Mouse (Mus musculus) heart, postnatal 0 days (tissue): ENCODE measurements around the gene Gfi1. TPM values are rescaled to one million over a fixed set of nuclear protein-coding genes. Genes with fewer than 3 reads are reported as not detected.

ENCODE experiments used
- ATAC-seq: fragments of 200-750 bp; cut with Nextera tagmentation; 2 replicates; pipeline ENCODE4 v1.8.0; 2017; ENCODE audit warnings: low read depth, moderate number of reproducible peaks, moderate library complexity; ENCODE audit not compliant: insufficient read depth
- DNase-seq: peaks from one replicate; pipeline ENCODE4 v3.0.0-alpha.2; 2016; ENCODE audit warnings: low spot score
- H3K27ac ChIP-seq: fragments of 300-500 bp; sonication (generic); 2 replicates; pipeline ENCODE4 v1.5.1; 2014; ENCODE audit warnings: low read depth, mild to moderate bottlenecking
- H3K27me3 ChIP-seq: fragments of 300-500 bp; sonication (generic); 2 replicates; pipeline ENCODE4 v1.6.1; 2014; ENCODE audit warnings: low read length, mixed read lengths; ENCODE audit not compliant: control insufficient read depth, insufficient read depth
- H3K36me3 ChIP-seq: fragments of 300-500 bp; sonication (generic); replicated peaks from 2 replicates; pipeline ENCODE4 v1.6.1; 2014; ENCODE audit warnings: low read length, mixed read lengths; ENCODE audit not compliant: control insufficient read depth, insufficient read depth
- H3K4me1 ChIP-seq: fragments of 300-500 bp; sonication (generic); 2 replicates; pipeline ENCODE4 v1.6.1; 2014; ENCODE audit warnings: antibody characterized with exemption; ENCODE audit not compliant: control insufficient read depth, insufficient read depth
- H3K4me2 ChIP-seq: fragments of 300-500 bp; sonication (generic); 2 replicates; pipeline ENCODE4 v1.6.1; 2014; ENCODE audit warnings: low read depth, mild to moderate bottlenecking, low read length, moderate library complexity
- H3K4me3 ChIP-seq: fragments of 300-500 bp; sonication (generic); 2 replicates; pipeline ENCODE4 v1.5.1; 2014; ENCODE audit warnings: low read depth, low read length
- H3K9ac ChIP-seq: fragments of 300-500 bp; sonication (generic); replicated peaks from 2 replicates; pipeline ENCODE4 v1.6.1; 2014; ENCODE audit warnings: low read depth, low read length, mixed read lengths
- H3K9me3 ChIP-seq: fragments of 300-500 bp; sonication (generic); replicated peaks from 2 replicates; pipeline ENCODE4 v1.6.1; 2016; ENCODE audit warnings: low read length; ENCODE audit not compliant: control insufficient read depth
- CTCF ChIP-seq: IDR thresholded peaks from 2 replicates; pipeline ENCODE4 v1.5.1; 2016; ENCODE audit warnings: antibody characterized with exemption, control low read depth, low read depth
- EP300 ChIP-seq: IDR thresholded peaks from 2 replicates; pipeline ENCODE4 v1.6.1; 2016; ENCODE audit warnings: antibody characterized with exemption, low read depth
- WGBS: fragments of 180-500 bp; shearing (Covaris S2); extraction: QIAGEN DNeasy Blood & Tissue Kit; methylation state at CpG from one replicate; pipeline ENCODE4 v1.1.7; 2014; 5-methylcytosine and 5-hydroxymethylcytosine counted together
- polyA plus RNA-seq: library from polyadenylated mRNA; unstranded; fragments of >200 nt; fragmentation: Nextera tagmentation; extraction: Ambion mirVana; gene quantifications from 2 replicates; pipeline ENCODE4 v1.2.1, GENCODE M21; 2015
- total RNA-seq: library from RNA; depleted of rRNA; stranded (reverse); fragments of >200 nt; gene quantifications from 2 replicates; pipeline ENCODE4 v1.2.3, GENCODE M21; 2014; ENCODE audit warnings: low replicate concordance; rRNA removed

Gene Gfi1
- total and polyA plus RNA-seq, 2 experiments from 2014 or later = not detected

- DNase-seq (peak; percentile 56), ATAC-seq (peak; percentile 91)
- 15% methylated on average over 46 of the region's 46 CpGs for WGBS
- Histone ChIP-seq H3K9me3 (no peaks in the 10 kb centered on the region), H3K27me3 (peaks cover 12% of the 10 kb centered on the region), H3K4me3 (peak overlapping the region; percentile 49), H3K9ac (peak overlapping the region; percentile 6; the same call in 1 of the 2 replicates), H3K36me3 (no peaks in the 10 kb centered on the region), H3K4me2 (peak overlapping the region; percentile 74), H3K4me1 (no peaks in the 10 kb centered on the region), H3K27ac (no peak overlapping the region)
- TF ChIP-seq EP300 = no peak
- TF ChIP-seq CTCF = no peak
These were observed 38.0 kb downstream of the Gfi1 start for GRCm38 (mm10) chr5:107687592-107688498.

GRCm38 (mm10) chr5:107687161-107687560 lies 38.7 kb downstream of the Gfi1 start:
- Histone ChIP-seq H3K4me3 (no peak overlapping the region), H3K27ac (no peak overlapping the region), H3K27me3 (peaks cover 12% of the 10 kb centered on the region), H3K36me3 (no peaks in the 10 kb centered on the region), H3K4me1 (no peaks in the 10 kb centered on the region), H3K9ac (no peak overlapping the region), H3K9me3 (no peaks in the 10 kb centered on the region), H3K4me2 (no peak overlapping the region)
- no peak for ATAC-seq
- WGBS = 90% methylated on average over 5 of the region's 5 CpGs
- no peak for DNase-seq
- TF ChIP-seq EP300 = no peak
- no peak for TF ChIP-seq CTCF

DNA sequence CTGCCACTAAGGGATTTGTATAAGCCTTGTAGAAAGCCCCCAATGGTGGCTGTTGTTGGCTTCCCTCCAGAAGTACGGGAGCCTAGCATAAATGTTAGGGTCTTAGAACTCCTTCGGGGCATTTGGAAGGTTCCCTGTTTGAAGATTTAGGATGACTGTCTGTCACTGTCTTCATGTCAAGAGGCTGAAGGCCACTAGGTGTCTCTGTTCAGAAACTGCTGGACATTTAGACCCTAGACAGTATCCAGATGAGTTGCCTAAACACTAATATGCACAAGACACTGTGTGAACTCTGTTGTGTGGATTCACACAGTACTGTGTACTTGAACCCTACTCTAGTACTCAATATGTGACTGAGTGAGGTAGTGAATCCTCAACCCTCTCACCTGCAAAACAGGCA lies 41.5 kb downstream of the Gfi1 start:
- Histone ChIP-seq H3K4me2 (no peak overlapping the region), H3K9me3 (no peaks in the 10 kb centered on the region), H3K9ac (no peak overlapping the region), H3K27ac (no peak overlapping the region), H3K36me3 (no peaks in the 10 kb centered on the region), H3K4me1 (no peaks in the 10 kb centered on the region), H3K4me3 (no peak overlapping the region), H3K27me3 (peaks cover 7% of the 10 kb centered on the region)
- peak; percentile 31 for TF ChIP-seq CTCF
- TF ChIP-seq EP300 = no peak
- DNase-seq (no peak), ATAC-seq (no peak)
- WGBS = 64% methylated on average over 2 of the region's 2 CpGs

DNA sequence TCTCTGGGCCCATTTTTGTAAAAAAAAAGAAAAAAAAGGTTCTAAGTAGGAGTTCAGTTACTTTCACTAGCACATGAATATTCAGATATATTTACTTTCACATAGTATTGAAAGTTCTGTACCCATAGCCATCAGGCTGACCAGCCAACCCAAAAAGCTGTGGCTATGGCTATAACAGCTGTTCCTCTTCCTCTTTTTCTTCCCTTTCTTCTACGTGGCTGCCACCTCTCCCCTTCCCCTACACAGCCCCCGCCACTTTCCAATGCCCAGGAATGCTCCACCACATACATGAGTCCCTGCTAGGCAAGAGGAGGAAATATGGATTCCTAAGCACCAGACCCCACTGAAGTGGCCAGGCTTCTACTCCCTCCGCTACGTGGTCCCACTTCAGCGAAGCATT lies 44.5 kb downstream of the Gfi1 start:
- Histone ChIP-seq H3K36me3 (no peaks in the 10 kb centered on the region), H3K9ac (no peak overlapping the region), H3K4me2 (no peak overlapping the region), H3K9me3 (no peaks in the 10 kb centered on the region), H3K27me3 (no peaks in the 10 kb centered on the region), H3K27ac (no peak overlapping the region), H3K4me3 (no peak overlapping the region), H3K4me1 (no peaks in the 10 kb centered on the region)
- 81% methylated on average over 5 of the region's 5 CpGs for WGBS
- DNase-seq = no peak
- TF ChIP-seq CTCF = no peak
- TF ChIP-seq EP300 = no peak
- no peak for ATAC-seq

GRCm38 (mm10) chr5:107678392-107678791 lies 47.4 kb downstream of the Gfi1 start:
- H3K27ac ChIP-seq = no peak overlapping the region
- no peaks in the 10 kb centered on the region for H3K27me3 ChIP-seq
- no peaks in the 10 kb centered on the region for H3K36me3 ChIP-seq
- no peak overlapping the region for H3K9ac ChIP-seq
- H3K9me3 ChIP-seq = no peaks in the 10 kb centered on the region
- ATAC-seq (no peak), DNase-seq (no peak)
- 49% methylated on average over 5 of the region's 5 CpGs for WGBS
- H3K4me3 ChIP-seq = no peak overlapping the region
- H3K4me1 ChIP-seq = no peaks in the 10 kb centered on the region
- TF ChIP-seq EP300 (no peak), CTCF (no peak)
- no peak overlapping the region for H3K4me2 ChIP-seq

Other genes with a start within 250 kb of the Gfi1 start
- 0.23 TPM in 1 of 2 replicates, not detected in the other for gene Gm42669, start 218.4 kb downstream of the Gfi1 start, total RNA-seq
- gene Gm42669, start 218.4 kb downstream of the Gfi1 start, polyA plus RNA-seq = 0.10 and 0.15 TPM in 2 replicates
- not detected in 2 replicates for gene 1700028K03Rik, start 191.3 kb downstream of the Gfi1 start, total RNA-seq
- 0.03 and 0.05 TPM in 2 replicates for gene 1700028K03Rik, start 191.3 kb downstream of the Gfi1 start, polyA plus RNA-seq
- gene Rpap2, start 128.7 kb downstream of the Gfi1 start, total RNA-seq = 2.2 and 12.9 TPM in 2 replicates
- 9.5 and 11.1 TPM in 2 replicates for gene Rpap2, start 128.7 kb downstream of the Gfi1 start, polyA plus RNA-seq
- gene Glmn, start 128.1 kb downstream of the Gfi1 start, total RNA-seq = 1.8 and 5.6 TPM in 2 replicates
- 13.5 and 15.2 TPM in 2 replicates for gene Glmn, start 128.1 kb downstream of the Gfi1 start, polyA plus RNA-seq
- gene Ube2d2b, start 104.1 kb upstream of the Gfi1 start, total RNA-seq = not detected in 2 replicates
- not detected in 2 replicates for gene Ube2d2b, start 104.1 kb upstream of the Gfi1 start, polyA plus RNA-seq
- gene Evi5, start 149.1 kb upstream of the Gfi1 start, total RNA-seq = 55.9 and 66.6 TPM in 2 replicates
- gene Evi5, start 149.1 kb upstream of the Gfi1 start, polyA plus RNA-seq = 35.8 and 38.4 TPM in 2 replicates
- 201 and 233 TPM in 2 replicates for gene Rpl5, start 174.5 kb upstream of the Gfi1 start, total RNA-seq
- gene Rpl5, start 174.5 kb upstream of the Gfi1 start, polyA plus RNA-seq = 22.1 and 26.8 TPM in 2 replicates